Mouse (Mus musculus) embryonic facial prominence, embryonic 14.5 days (tissue): ENCODE measurements around the gene Zfp704. TPM values are rescaled to one million over a fixed set of nuclear protein-coding genes. Genes with fewer than 3 reads are reported as not detected.

ENCODE experiments used
- ATAC-seq: fragments of 200-750 bp; cut with Nextera tagmentation; 2 replicates; pipeline ENCODE4 v1.8.0; 2017; ENCODE audit warnings: low read depth, moderate number of reproducible peaks, moderate TSS enrichment
- DNase-seq: peaks from one replicate; pipeline ENCODE4 v3.0.0-alpha.2; 2015; ENCODE audit warnings: low spot score
- H3K27ac ChIP-seq: fragments of 300-500 bp; sonication (generic); replicated peaks from 2 replicates; pipeline ENCODE4 v1.5.1; 2014; ENCODE audit warnings: low read depth, mild to moderate bottlenecking, low read length, moderate library complexity
- H3K27me3 ChIP-seq: fragments of 300-500 bp; sonication (generic); replicated peaks from 2 replicates; pipeline ENCODE4 v1.6.1; 2014; ENCODE audit warnings: low read length; ENCODE audit not compliant: control insufficient read depth, insufficient read depth
- H3K36me3 ChIP-seq: fragments of 300-500 bp; sonication (generic); 2 replicates; pipeline ENCODE4 v1.6.1; 2014; ENCODE audit warnings: low read length, mixed read lengths; ENCODE audit not compliant: control insufficient read depth, insufficient read depth
- H3K4me1 ChIP-seq: fragments of 300-500 bp; sonication (generic); 2 replicates; pipeline ENCODE4 v1.6.1; 2014; ENCODE audit warnings: antibody characterized with exemption, low read length; ENCODE audit not compliant: control insufficient read depth, insufficient read depth
- H3K4me2 ChIP-seq: fragments of 300-500 bp; sonication (generic); 2 replicates; pipeline ENCODE4 v1.6.1; 2014; ENCODE audit warnings: low read depth, mild to moderate bottlenecking, low read length, moderate library complexity, mixed read lengths
- H3K4me3 ChIP-seq: fragments of 300-500 bp; sonication (generic); 2 replicates; pipeline ENCODE4 v1.5.1; 2014; ENCODE audit warnings: low read depth, mild to moderate bottlenecking, low read length
- H3K9ac ChIP-seq: fragments of 300-500 bp; sonication (generic); 2 replicates; pipeline ENCODE4 v1.6.1; 2014; ENCODE audit warnings: low read depth, mild to moderate bottlenecking, low read length, moderate library complexity, mixed read lengths
- H3K9me3 ChIP-seq: fragments of 300-500 bp; sonication (generic); 2 replicates; pipeline ENCODE4 v1.6.1; 2016; ENCODE audit warnings: low read length; ENCODE audit not compliant: control insufficient read depth
- WGBS: fragments of 180-500 bp; shearing (Covaris S2); extraction: QIAGEN DNeasy Blood & Tissue Kit; methylation state at CpG from one replicate; pipeline ENCODE4 v1.1.7; 2014; 5-methylcytosine and 5-hydroxymethylcytosine counted together
- polyA plus RNA-seq: library from polyadenylated mRNA; unstranded; fragments of >200 nt; fragmentation: Nextera tagmentation; extraction: Ambion mirVana; gene quantifications from 2 replicates; pipeline ENCODE4 v1.2.1, GENCODE M21; 2014

Zfp704 gene
- polyA plus RNA-seq, 1 experiment from 2014 or later: 11.7 TPM

DNA sequence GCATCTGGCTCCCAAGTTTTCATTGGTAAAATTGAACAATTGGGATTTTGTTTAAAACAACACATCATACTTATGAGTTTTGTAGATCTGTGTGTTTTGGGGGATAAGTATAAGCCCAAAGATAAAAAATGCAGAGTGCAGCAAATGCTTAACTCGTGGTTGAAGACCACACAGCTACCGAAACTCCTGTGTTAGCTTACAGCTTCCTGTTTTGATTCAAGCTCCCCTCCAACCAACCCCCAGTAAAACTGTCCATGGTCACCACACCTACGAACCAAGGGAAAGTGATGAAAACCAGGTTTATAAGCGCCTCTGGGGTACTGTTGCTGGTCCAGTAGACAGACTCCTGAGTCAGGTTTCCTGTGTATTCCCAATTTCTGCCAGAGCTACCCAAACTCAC, 144.2 kb downstream of the Zfp704 start:
- DNase-seq: no peak
- no peaks in the 10 kb centered on the region for H3K4me1 ChIP-seq
- no peak overlapping the region for H3K27ac ChIP-seq
- H3K9ac ChIP-seq: no peak overlapping the region
- H3K27me3 ChIP-seq: no peaks in the 10 kb centered on the region
- WGBS: 67% methylated on average over 4 of the region's 4 CpGs
- no peak for ATAC-seq
- no peaks in the 10 kb centered on the region for H3K9me3 ChIP-seq
- H3K4me3 ChIP-seq: no peak overlapping the region
- no peak overlapping the region for H3K4me2 ChIP-seq
- H3K36me3 ChIP-seq: peaks cover 10% of the 10 kb centered on the region

GRCm38 (mm10) chr3:9461660-9462059, 148.2 kb downstream of the Zfp704 start:
- ATAC-seq (no peak), DNase-seq (peak; percentile 50)
- Histone ChIP-seq H3K9ac (no peak overlapping the region), H3K36me3 (peaks cover 3% of the 10 kb centered on the region; the same call in 1 of the 2 replicates), H3K4me1 (no peaks in the 10 kb centered on the region), H3K27ac (no peak overlapping the region), H3K4me3 (no peak overlapping the region), H3K9me3 (no peaks in the 10 kb centered on the region), H3K4me2 (no peak overlapping the region), H3K27me3 (no peaks in the 10 kb centered on the region)
- WGBS: 84% methylated on average over 5 of the region's 5 CpGs

DNA sequence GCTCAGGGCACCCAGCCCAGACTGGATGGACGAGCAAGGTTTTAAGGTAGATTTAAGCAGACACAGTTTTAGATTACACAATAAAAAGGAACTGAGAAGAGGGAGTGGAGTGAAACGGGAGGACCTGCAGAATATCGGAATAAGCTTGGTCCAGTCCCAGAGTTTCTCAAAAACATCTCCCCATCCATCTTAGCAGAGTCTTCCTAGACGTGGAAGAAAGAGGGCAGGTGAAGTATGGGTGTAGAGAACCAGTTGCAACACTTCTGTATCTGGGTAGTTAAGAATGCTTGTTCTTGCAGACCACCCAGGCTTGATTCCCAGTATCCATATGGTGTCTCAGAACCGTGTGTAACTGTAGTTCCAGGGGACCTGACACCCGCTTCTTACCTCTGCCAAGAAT, 149.6 kb downstream of the Zfp704 start:
- H3K9me3 ChIP-seq: no peaks in the 10 kb centered on the region
- DNase-seq (no peak), ATAC-seq (no peak)
- H3K4me2 ChIP-seq: no peak overlapping the region
- H3K27me3 ChIP-seq: no peaks in the 10 kb centered on the region
- H3K4me1 ChIP-seq: no peaks in the 10 kb centered on the region
- no peak overlapping the region for H3K27ac ChIP-seq
- WGBS: 80% methylated on average over 6 of the region's 6 CpGs
- peaks cover 3% of the 10 kb centered on the region; the same call in 1 of the 2 replicates for H3K36me3 ChIP-seq
- H3K9ac ChIP-seq: no peak overlapping the region
- H3K4me3 ChIP-seq: no peak overlapping the region

DNA sequence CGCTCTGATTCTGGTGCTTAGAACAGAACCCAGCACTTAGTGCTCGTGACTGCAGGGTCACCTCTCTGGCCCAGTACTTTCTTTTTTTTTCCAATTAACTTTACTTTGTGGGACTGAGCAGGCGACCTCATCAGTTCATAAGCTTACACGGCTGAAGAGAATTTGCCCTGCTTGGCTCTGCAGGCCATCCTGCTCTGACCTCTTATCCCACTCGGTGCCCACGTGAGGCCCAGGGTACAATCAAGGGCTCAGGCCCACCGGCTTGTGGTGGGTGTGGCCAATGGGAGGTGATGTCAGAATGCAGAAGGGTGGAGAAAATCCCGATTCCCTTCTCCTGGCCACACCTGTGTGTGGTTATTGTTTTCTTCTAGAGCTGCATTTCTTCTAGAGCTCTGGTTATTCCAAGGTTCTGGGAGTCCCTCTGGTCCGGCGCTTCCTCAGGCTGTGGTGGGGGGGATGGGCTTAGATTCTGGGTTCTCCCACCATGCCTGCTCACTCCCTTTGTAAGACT, 153.4 kb downstream of the Zfp704 start:
- 63% methylated on average over 10 of the region's 10 CpGs for WGBS
- ATAC-seq (no peak), DNase-seq (no peak)
- no peaks in the 10 kb centered on the region for H3K4me1 ChIP-seq
- no peak overlapping the region for H3K4me2 ChIP-seq
- H3K4me3 ChIP-seq: no peak overlapping the region
- no peak overlapping the region for H3K27ac ChIP-seq
- H3K9ac ChIP-seq: no peak overlapping the region
- H3K36me3 ChIP-seq: no peaks in the 10 kb centered on the region
- H3K27me3 ChIP-seq: no peaks in the 10 kb centered on the region
- no peaks in the 10 kb centered on the region for H3K9me3 ChIP-seq

DNA sequence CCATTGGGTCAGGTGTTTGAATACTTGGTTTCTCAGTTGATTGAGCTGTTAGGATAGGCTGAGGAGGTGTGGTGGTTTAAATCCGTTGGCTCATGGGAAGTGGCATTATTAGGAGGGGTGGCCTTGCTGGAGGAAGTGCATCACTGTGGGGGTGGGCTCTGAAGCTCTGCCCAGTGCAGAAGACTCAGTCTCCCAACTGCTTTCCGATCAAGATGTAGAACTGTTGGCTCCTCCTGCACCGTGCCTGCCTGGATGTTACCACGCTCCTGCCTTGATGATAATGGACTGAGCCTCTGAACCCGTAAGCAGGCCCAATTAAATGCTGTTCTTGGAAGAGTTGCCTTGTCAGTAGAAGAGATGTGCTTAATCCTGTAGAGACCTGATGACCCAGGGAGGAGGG, 154.5 kb downstream of the Zfp704 start:
- Histone ChIP-seq H3K9me3 (no peaks in the 10 kb centered on the region), H3K9ac (no peak overlapping the region), H3K4me2 (no peak overlapping the region), H3K27me3 (no peaks in the 10 kb centered on the region), H3K36me3 (no peaks in the 10 kb centered on the region), H3K4me3 (no peak overlapping the region), H3K4me1 (no peaks in the 10 kb centered on the region), H3K27ac (no peak overlapping the region)
- WGBS: 96% methylated on average over 5 of the region's 5 CpGs
- DNase-seq (no peak), ATAC-seq (no peak)

GRCm38 (mm10) chr3:9454556-9455330, 155.1 kb downstream of the Zfp704 start:
- Histone ChIP-seq H3K9me3 (no peaks in the 10 kb centered on the region), H3K27me3 (no peaks in the 10 kb centered on the region), H3K4me3 (no peak overlapping the region), H3K36me3 (no peaks in the 10 kb centered on the region), H3K9ac (no peak overlapping the region), H3K4me1 (no peaks in the 10 kb centered on the region), H3K27ac (no peak overlapping the region), H3K4me2 (no peak overlapping the region)
- 92% methylated on average over 8 of the region's 8 CpGs for WGBS
- DNase-seq (no peak), ATAC-seq (no peak)

- Histone ChIP-seq H3K4me3 (no peak overlapping the region), H3K9ac (no peak overlapping the region), H3K36me3 (peaks cover 23% of the 10 kb centered on the region), H3K9me3 (no peaks in the 10 kb centered on the region), H3K27ac (no peak overlapping the region), H3K27me3 (no peaks in the 10 kb centered on the region), H3K4me2 (no peak overlapping the region), H3K4me1 (no peaks in the 10 kb centered on the region)
- ATAC-seq (no peak), DNase-seq (no peak)
- 94% methylated on average over 12 of the region's 12 CpGs for WGBS
These were observed 159.4 kb downstream of the Zfp704 start for GRCm38 (mm10) chr3:9450521-9450920.

DNA sequence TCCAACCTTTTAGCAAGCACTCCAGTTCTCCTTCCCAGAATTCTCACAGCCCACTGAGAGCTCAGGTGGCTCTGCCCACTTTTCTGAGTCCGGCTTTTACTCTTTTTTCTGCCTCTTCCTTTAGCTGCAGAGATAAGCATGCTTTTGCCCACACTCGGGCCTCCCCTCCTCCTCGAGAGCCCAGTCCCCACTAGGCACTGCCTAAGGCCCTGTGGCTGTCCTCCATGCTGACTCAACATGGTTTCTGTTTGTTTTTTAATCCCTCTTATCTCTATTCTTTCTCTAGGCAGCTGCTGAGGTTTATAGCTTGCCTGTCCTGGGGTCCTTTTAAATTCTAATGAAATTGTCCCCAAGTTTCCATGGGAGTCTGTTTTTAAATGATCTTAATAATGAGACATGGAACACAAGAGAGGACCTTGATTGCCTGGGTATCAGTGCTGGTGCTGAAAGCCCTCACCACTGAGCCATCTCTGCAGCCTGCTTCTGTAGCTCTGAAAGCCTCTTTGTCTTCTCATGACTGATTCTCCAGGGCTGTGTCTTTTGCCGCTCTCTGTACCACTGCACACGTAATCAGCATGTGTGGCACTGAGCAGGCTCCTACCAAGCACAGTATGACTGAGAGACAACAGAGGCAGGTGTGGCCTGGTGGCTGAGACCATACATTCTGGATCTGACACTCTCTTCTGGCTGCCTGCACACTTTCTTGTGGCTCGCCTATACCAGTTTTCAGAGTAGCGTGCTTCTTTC, 160.5 kb downstream of the Zfp704 start:
- no peak for ATAC-seq
- Histone ChIP-seq H3K27me3 (no peaks in the 10 kb centered on the region), H3K9me3 (no peaks in the 10 kb centered on the region), H3K4me1 (no peaks in the 10 kb centered on the region), H3K27ac (no peak overlapping the region), H3K9ac (no peak overlapping the region), H3K4me3 (no peak overlapping the region), H3K4me2 (no peak overlapping the region), H3K36me3 (peaks cover 32% of the 10 kb centered on the region)
- 72% methylated on average over 7 of the region's 7 CpGs for WGBS
- DNase-seq: no peak
